Mouse (Mus musculus) limb, embryonic 11.5 days (tissue): Measurements from ENCODE around the gene Ticam1. TPM values are rescaled to one million over a fixed set of nuclear protein-coding genes. Genes with fewer than 3 reads are reported as not detected.

Source experiments
- ATAC-seq: fragments of 200-750 bp; cut with Nextera tagmentation; 2 replicates; pipeline ENCODE4 v1.8.0; 2017; ENCODE audit warnings: low read depth; ENCODE audit not compliant: insufficient number of reproducible peaks, low FRiP score, low TSS enrichment
- DNase-seq: peaks from one replicate; pipeline ENCODE4 v3.0.0-alpha.2; 2015; ENCODE audit warnings: low spot score
- H3K27ac ChIP-seq: fragments of 300-500 bp; sonication (generic); replicated peaks from 2 replicates; pipeline ENCODE4 v1.5.1; 2014; ENCODE audit warnings: low read depth, mild to moderate bottlenecking, low read length
- H3K27me3 ChIP-seq: fragments of 300-500 bp; sonication (generic); 2 replicates; pipeline ENCODE4 v1.6.1; 2014; ENCODE audit warnings: mild to moderate bottlenecking, low read length, mixed read lengths; ENCODE audit not compliant: control insufficient read depth, insufficient read depth
- H3K36me3 ChIP-seq: fragments of 300-500 bp; sonication (generic); 2 replicates; pipeline ENCODE4 v1.6.1; 2014; ENCODE audit warnings: mild to moderate bottlenecking, low read length, moderate library complexity, mixed read lengths; ENCODE audit not compliant: control insufficient read depth, insufficient read depth
- H3K4me1 ChIP-seq: fragments of 300-500 bp; sonication (generic); 2 replicates; pipeline ENCODE4 v1.6.1; 2014; ENCODE audit warnings: low read length, mixed read lengths; ENCODE audit not compliant: control insufficient read depth, insufficient read depth
- H3K4me2 ChIP-seq: fragments of 300-500 bp; sonication (generic); 2 replicates; pipeline ENCODE4 v1.6.1; 2014; ENCODE audit warnings: low read depth, mild to moderate bottlenecking, moderate library complexity; ENCODE audit not compliant: severe bottlenecking
- H3K4me3 ChIP-seq: fragments of 300-500 bp; sonication (generic); 2 replicates; pipeline ENCODE4 v1.5.1; 2014; ENCODE audit warnings: low read depth, low read length
- H3K9ac ChIP-seq: fragments of 300-500 bp; sonication (generic); 2 replicates; pipeline ENCODE4 v1.6.1; 2014; ENCODE audit warnings: mild to moderate bottlenecking, low read length
- H3K9me3 ChIP-seq: fragments of 300-500 bp; sonication (generic); 2 replicates; pipeline ENCODE4 v1.6.1; 2016; ENCODE audit warnings: low read length; ENCODE audit not compliant: control insufficient read depth
- WGBS: fragments of 180-500 bp; shearing (Covaris S2); extraction: QIAGEN DNeasy Blood & Tissue Kit; methylation state at CpG from one replicate; pipeline ENCODE4 v1.1.7; 2014; 5-methylcytosine and 5-hydroxymethylcytosine counted together
- polyA plus RNA-seq: library from polyadenylated mRNA; unstranded; fragments of >200 nt; fragmentation: Nextera tagmentation; extraction: Ambion mirVana; gene quantifications from 2 replicates; pipeline ENCODE4 v1.2.1, GENCODE M21; 2014

Ticam1 gene
- polyA plus RNA-seq, 1 experiment from 2014 or later, result 3.8 TPM

GRCm38 (mm10) chr17:56287830-56288229 is 11.2 kb upstream of the Ticam1 start:
- DNase-seq (no peak), ATAC-seq (no peak)
- Histone ChIP-seq H3K36me3 (peaks cover 10% of the 10 kb centered on the region), H3K4me2 (no peak overlapping the region; the same call in 1 of the 2 replicates), H3K27ac (no peak overlapping the region), H3K27me3 (no peaks in the 10 kb centered on the region), H3K4me1 (peaks cover 33% of the 10 kb centered on the region), H3K9me3 (no peaks in the 10 kb centered on the region), H3K4me3 (no peak overlapping the region), H3K9ac (0 out of 2 replicates have a peak overlapping the region, but pooled peaks have one; percentile 17)
- WGBS, result 65% methylated on average over 3 of the region's 3 CpGs

DNA sequence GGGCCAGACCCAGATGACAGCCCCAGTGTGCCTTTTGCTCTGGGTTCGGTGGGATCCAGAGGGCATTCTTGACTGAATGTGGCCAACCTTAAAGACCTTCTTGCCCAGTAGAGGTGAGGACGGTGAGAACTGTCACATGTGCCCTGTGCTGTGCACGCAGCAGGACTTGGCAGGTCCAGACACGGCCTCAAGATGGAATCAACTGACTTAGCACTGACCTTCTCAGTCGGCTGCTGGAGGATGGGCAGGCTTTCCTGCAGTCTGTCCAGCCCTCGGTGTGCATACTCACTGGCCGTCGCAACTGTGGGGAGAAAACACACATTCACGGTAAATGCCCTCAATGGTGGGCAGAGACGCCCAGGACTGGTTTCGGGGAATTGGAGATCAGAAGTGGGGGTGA is 9.4 kb upstream of the Ticam1 start:
- no peaks in the 10 kb centered on the region for H3K27me3 ChIP-seq
- H3K9ac ChIP-seq, result no peak overlapping the region
- WGBS, result 93% methylated on average over 11 of the region's 11 CpGs
- no peak overlapping the region for H3K4me2 ChIP-seq
- DNase-seq (no peak), ATAC-seq (no peak)
- H3K4me3 ChIP-seq, result no peak overlapping the region
- H3K36me3 ChIP-seq, result peaks cover 15% of the 10 kb centered on the region
- H3K4me1 ChIP-seq, result peaks cover 27% of the 10 kb centered on the region
- H3K27ac ChIP-seq, result no peak overlapping the region
- H3K9me3 ChIP-seq, result no peaks in the 10 kb centered on the region

DNA sequence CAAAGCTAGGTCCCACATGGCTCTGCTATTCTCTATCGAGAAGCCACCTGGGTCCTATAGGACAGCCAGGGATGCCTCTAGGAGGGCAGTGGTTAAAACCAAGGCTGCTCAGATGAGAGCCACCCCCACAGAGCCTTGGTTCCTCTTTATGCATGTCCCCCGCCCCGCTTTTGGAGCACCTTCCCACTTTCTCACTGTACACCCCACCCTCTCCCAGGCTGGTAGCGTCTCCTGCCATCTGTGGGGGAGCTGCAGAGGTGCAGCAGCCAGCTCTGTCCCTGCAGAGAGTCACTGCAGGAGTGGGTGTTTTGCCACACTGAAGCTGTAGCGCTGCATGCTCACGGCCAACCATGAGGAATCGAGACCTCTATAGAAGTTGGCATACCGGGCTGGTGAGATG is 6.7 kb upstream of the Ticam1 start:
- H3K9me3 ChIP-seq, result no peaks in the 10 kb centered on the region
- no peaks in the 10 kb centered on the region for H3K27me3 ChIP-seq
- ATAC-seq (no peak), DNase-seq (no peak)
- H3K9ac ChIP-seq, result no peak overlapping the region
- H3K4me3 ChIP-seq, result no peak overlapping the region
- H3K4me1 ChIP-seq, result peaks cover 7% of the 10 kb centered on the region
- no peak overlapping the region for H3K27ac ChIP-seq
- WGBS, result 93% methylated on average over 8 of the region's 8 CpGs
- H3K4me2 ChIP-seq, result no peak overlapping the region
- peaks cover 22% of the 10 kb centered on the region for H3K36me3 ChIP-seq

DNA sequence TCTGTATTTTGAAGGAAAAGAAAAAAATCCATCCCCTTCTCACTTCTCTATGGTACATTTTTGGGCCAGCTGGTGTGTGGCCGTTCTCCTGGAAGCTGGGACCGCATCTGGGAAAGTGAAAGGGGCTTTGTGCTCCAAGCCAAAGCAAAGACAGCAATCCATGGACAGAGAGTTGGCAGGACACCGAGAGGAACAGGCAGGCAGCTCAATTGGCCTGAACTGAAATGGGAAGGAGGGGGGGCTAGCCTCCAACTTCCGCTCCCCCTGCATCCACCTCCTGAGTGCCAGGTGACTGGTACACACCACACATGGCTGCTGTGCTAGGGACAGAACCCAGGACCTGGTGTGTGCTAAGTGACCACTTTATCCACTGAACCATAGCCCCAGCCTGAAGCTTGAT is 6.2 kb upstream of the Ticam1 start:
- no peak for ATAC-seq

GRCm38 (mm10) chr17:56281193-56281592 is 4.6 kb upstream of the Ticam1 start:
- 90% methylated on average over 12 of the region's 12 CpGs for WGBS

More for the DNA sequence above, 6.2 kb upstream of the Ticam1 start:
- Histone ChIP-seq H3K27me3 (no peaks in the 10 kb centered on the region), H3K4me2 (no peak overlapping the region), H3K9me3 (no peaks in the 10 kb centered on the region), H3K36me3 (peaks cover 23% of the 10 kb centered on the region), H3K4me3 (no peak overlapping the region), H3K27ac (no peak overlapping the region), H3K9ac (no peak overlapping the region), H3K4me1 (peaks cover 3% of the 10 kb centered on the region)
- 90% methylated on average over 4 of the region's 4 CpGs for WGBS
- no peak for DNase-seq

GRCm38 (mm10) chr17:56279481-56280155 is 3.0 kb upstream of the Ticam1 start:
- no peak for ATAC-seq

More at GRCm38 (mm10) chr17:56281193-56281592, 4.6 kb upstream of the Ticam1 start:
- no peaks in the 10 kb centered on the region for H3K27me3 ChIP-seq
- H3K36me3 ChIP-seq, result peaks cover 20% of the 10 kb centered on the region
- no peaks in the 10 kb centered on the region for H3K4me1 ChIP-seq
- H3K4me3 ChIP-seq, result no peak overlapping the region
- no peak overlapping the region for H3K27ac ChIP-seq
- H3K9me3 ChIP-seq, result no peaks in the 10 kb centered on the region
- no peak overlapping the region for H3K9ac ChIP-seq
- no peak overlapping the region for H3K4me2 ChIP-seq
- no peak for DNase-seq
- ATAC-seq, result no peak

GRCm38 (mm10) chr17:56278340-56278739 is 1.8 kb upstream of the Ticam1 start:
- H3K9me3 ChIP-seq, result no peaks in the 10 kb centered on the region
- DNase-seq (no peak), ATAC-seq (no peak)
- no peak overlapping the region for H3K9ac ChIP-seq
- H3K4me3 ChIP-seq, result no peak overlapping the region
- no peak overlapping the region for H3K27ac ChIP-seq
- H3K4me2 ChIP-seq, result no peak overlapping the region
- H3K27me3 ChIP-seq, result no peaks in the 10 kb centered on the region
- H3K36me3 ChIP-seq, result peaks cover 13% of the 10 kb centered on the region
- 92% methylated on average over 5 of the region's 5 CpGs for WGBS
- H3K4me1 ChIP-seq, result 0 out of 2 replicates have a peak, but pooled peaks cover 2% of the 10 kb centered on the region

More at GRCm38 (mm10) chr17:56279481-56280155, 3.0 kb upstream of the Ticam1 start:
- Histone ChIP-seq H3K27me3 (no peaks in the 10 kb centered on the region), H3K9me3 (no peaks in the 10 kb centered on the region), H3K4me3 (no peak overlapping the region), H3K4me2 (no peak overlapping the region), H3K4me1 (0 out of 2 replicates have a peak, but pooled peaks cover 2% of the 10 kb centered on the region), H3K9ac (no peak overlapping the region), H3K27ac (no peak overlapping the region), H3K36me3 (peaks cover 13% of the 10 kb centered on the region)
- WGBS, result 76% methylated on average over 12 of the region's 12 CpGs
- no peak for DNase-seq

GRCm38 (mm10) chr17:56277567-56277893 is 944 bp upstream of the Ticam1 start:
- Histone ChIP-seq H3K9me3 (no peaks in the 10 kb centered on the region), H3K27me3 (no peaks in the 10 kb centered on the region), H3K4me3 (no peak overlapping the region), H3K4me2 (peak overlapping the region; percentile 66; the same call in 1 of the 2 replicates), H3K4me1 (0 out of 2 replicates have a peak, but pooled peaks cover 2% of the 10 kb centered on the region), H3K36me3 (peaks cover 13% of the 10 kb centered on the region), H3K9ac (no peak overlapping the region), H3K27ac (0 out of 2 replicates have a peak overlapping the region, but pooled peaks have one; percentile 61)
- 39% methylated on average over 2 of the region's 2 CpGs for WGBS
- no peak for ATAC-seq
- peak; percentile 34 for DNase-seq
